Mouse (Mus musculus) intestine, embryonic 15.5 days (tissue): ENCODE measurements around the gene Lmntd2. TPM values are rescaled to one million over a fixed set of nuclear protein-coding genes. Genes with fewer than 3 reads are reported as not detected.
"Not testable (repeated sequence)": the region's sequence is repeated elsewhere in the genome, so short reads cannot be mapped to it uniquely, and the experiment has no call there.

Experiments
- ATAC-seq: fragments of 200-750 bp; cut with Nextera tagmentation; 2 replicates; pipeline ENCODE4 v1.8.0; 2017; ENCODE audit warnings: moderate TSS enrichment, moderate library complexity
- H3K27ac ChIP-seq: fragments of 300-500 bp; sonication (generic); 2 replicates; pipeline ENCODE4 v1.5.1; 2015; ENCODE audit warnings: mild to moderate bottlenecking, inconsistent platforms
- H3K27me3 ChIP-seq: fragments of 300-500 bp; sonication (generic); replicated peaks from 2 replicates; pipeline ENCODE4 v1.6.1; 2015; ENCODE audit warnings: inconsistent platforms
- H3K36me3 ChIP-seq: fragments of 300-500 bp; sonication (generic); 2 replicates; pipeline ENCODE4 v1.6.1; 2015; ENCODE audit warnings: inconsistent platforms
- H3K4me1 ChIP-seq: fragments of 300-500 bp; sonication (generic); replicated peaks from 2 replicates; pipeline ENCODE4 v1.6.1; 2015; ENCODE audit warnings: inconsistent platforms
- H3K4me2 ChIP-seq: fragments of 300-500 bp; sonication (generic); replicated peaks from 2 replicates; pipeline ENCODE4 v1.6.1; 2015; ENCODE audit warnings: mild to moderate bottlenecking, inconsistent platforms
- H3K4me3 ChIP-seq: fragments of 300-500 bp; sonication (generic); replicated peaks from 2 replicates; pipeline ENCODE4 v1.5.1; 2015; ENCODE audit warnings: inconsistent platforms
- H3K9ac ChIP-seq: fragments of 300-500 bp; sonication (generic); 2 replicates; pipeline ENCODE4 v1.6.1; 2015; ENCODE audit warnings: inconsistent platforms
- H3K9me3 ChIP-seq: fragments of 300-500 bp; sonication (generic); 2 replicates; pipeline ENCODE4 v1.6.1; 2016; ENCODE audit warnings: inconsistent platforms
- WGBS: fragments of 180-500 bp; shearing (Covaris S2); methylation state at CpG from one replicate; pipeline ENCODE4 v1.1.7; 2015; 5-methylcytosine and 5-hydroxymethylcytosine counted together
- polyA plus RNA-seq: library from polyadenylated mRNA; unstranded; fragments of >200 nt; fragmentation: Nextera tagmentation; extraction: Ambion mirVana; gene quantifications from 2 replicates; pipeline ENCODE4 v1.2.1, GENCODE M21; 2015

Lmntd2 gene
- 3.5 and 3.6 TPM in 2 replicates for polyA plus RNA-seq

DNA sequence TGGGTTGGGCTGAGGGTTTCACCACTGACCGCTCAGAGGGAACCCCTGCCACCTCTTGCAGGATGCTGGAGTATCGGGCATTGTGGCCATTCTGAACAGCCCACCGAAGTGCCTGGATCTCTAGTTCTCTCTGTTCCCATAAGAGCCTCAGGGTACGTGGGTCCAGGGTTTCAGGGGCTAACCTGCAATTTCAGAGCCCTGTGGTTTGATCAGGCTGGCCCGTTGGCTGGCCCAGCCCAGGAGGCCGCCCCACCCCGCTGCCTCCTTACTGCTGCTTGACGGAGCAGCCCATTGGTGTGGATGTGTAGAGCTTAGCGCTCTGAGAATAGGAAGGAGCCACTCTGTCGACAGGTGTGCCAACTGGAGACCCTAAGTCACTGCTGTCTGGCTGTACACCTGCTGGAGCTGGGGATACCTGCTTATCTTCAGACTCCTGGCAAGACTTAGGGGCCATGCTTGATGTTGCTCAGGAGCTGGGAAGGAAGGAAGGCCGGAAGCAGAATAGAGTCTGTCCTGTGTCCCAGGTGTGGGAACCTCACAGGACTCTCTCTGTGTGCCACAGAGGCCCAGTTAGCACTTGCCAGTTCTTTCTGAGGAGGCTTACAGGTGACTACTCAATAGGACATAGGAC lies at the start of gene Lmntd2:
Lmntd2 (minus strand) TSS at position 476 of the 631 bp plus-strand sequence.
- peak within 1 kb of the TSS; percentile 66 for H3K9ac ChIP-seq
- 85% methylated on average over 11 of the region's 11 CpGs for WGBS
- peaks cover 4% of the 10 kb centered on the region; the same call in 1 of the 2 replicates for H3K36me3 ChIP-seq

GRCm38 (mm10) chr7:141263640-141264039 lies 49.8 kb upstream of the Lmntd2 start:
- H3K4me3 ChIP-seq = no peak overlapping the region
- H3K4me2 ChIP-seq = no peak overlapping the region
- 86% methylated on average over 13 of the region's 13 CpGs for WGBS
- no peaks in the 10 kb centered on the region for H3K27me3 ChIP-seq
- H3K9me3 ChIP-seq = no peaks in the 10 kb centered on the region
- peaks cover 53% of the 10 kb centered on the region for H3K36me3 ChIP-seq
- no peak overlapping the region for H3K9ac ChIP-seq
- ATAC-seq = no peak
- no peak overlapping the region for H3K27ac ChIP-seq
- peaks cover 12% of the 10 kb centered on the region for H3K4me1 ChIP-seq

More for the DNA sequence above, at the start of gene Lmntd2:
- peak within 1 kb of the TSS; percentile 97 for H3K27ac ChIP-seq
- H3K4me2 ChIP-seq = peak within 1 kb of the TSS; percentile 92
- peaks cover 51% of the 10 kb centered on the region for H3K4me1 ChIP-seq
- H3K4me3 ChIP-seq = peak within 1 kb of the TSS; percentile 71
- no peaks in the 10 kb centered on the region for H3K9me3 ChIP-seq
- H3K27me3 ChIP-seq = no peaks in the 10 kb centered on the region
- ATAC-seq = no peak

- Histone ChIP-seq H3K9ac (no peak overlapping the region), H3K27ac (no peak overlapping the region), H3K4me2 (no peak overlapping the region), H3K36me3 (peaks cover 72% of the 10 kb centered on the region), H3K27me3 (no peaks in the 10 kb centered on the region), H3K4me1 (peaks cover 12% of the 10 kb centered on the region), H3K4me3 (no peak overlapping the region), H3K9me3 (no peaks in the 10 kb centered on the region)
- WGBS = 84% methylated on average over 3 of the region's 3 CpGs
- no peak for ATAC-seq
These were observed 47.6 kb upstream of the Lmntd2 start for GRCm38 (mm10) chr7:141261480-141261879.

- H3K36me3 ChIP-seq = peaks cover 53% of the 10 kb centered on the region
- H3K9me3 ChIP-seq = no peaks in the 10 kb centered on the region
- no peak overlapping the region for H3K4me2 ChIP-seq
- no peaks in the 10 kb centered on the region for H3K4me1 ChIP-seq
- WGBS = 89% methylated on average over 10 of the region's 10 CpGs
- no peak overlapping the region for H3K4me3 ChIP-seq
- H3K27me3 ChIP-seq = no peaks in the 10 kb centered on the region
- ATAC-seq = no peak
- H3K9ac ChIP-seq = no peak overlapping the region
- no peak overlapping the region for H3K27ac ChIP-seq
These were observed 42.3 kb upstream of the Lmntd2 start for GRCm38 (mm10) chr7:141256159-141256558.

DNA sequence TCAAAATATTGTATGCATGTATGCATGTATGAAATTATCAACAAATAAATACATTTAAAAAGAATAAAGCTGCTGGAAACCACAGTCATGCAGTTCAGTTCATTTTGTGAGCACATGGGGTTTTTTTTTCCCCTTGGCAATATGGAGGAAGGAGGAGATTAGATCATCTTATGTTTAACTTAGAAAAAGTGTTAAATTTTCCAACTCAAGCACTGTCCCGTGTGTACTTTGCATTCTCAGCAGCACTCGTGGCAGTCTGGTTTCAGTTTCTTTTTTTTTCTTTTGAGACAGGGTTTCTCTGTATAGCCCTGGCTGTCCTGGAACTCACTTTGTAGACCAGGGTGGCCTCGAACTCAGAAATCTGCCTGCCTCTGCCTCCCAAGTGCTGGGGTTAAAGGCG lies 36.6 kb upstream of the Lmntd2 start:
- not testable (repeated sequence) for H3K9ac ChIP-seq, H3K4me1 ChIP-seq, H3K4me2 ChIP-seq, ATAC-seq, H3K9me3 ChIP-seq, H3K4me3 ChIP-seq, H3K27ac ChIP-seq, H3K27me3 ChIP-seq
- peaks cover 37% of the 10 kb centered on the region for H3K36me3 ChIP-seq
- WGBS = 88% methylated on average over 4 of the region's 4 CpGs

- no peaks in the 10 kb centered on the region for H3K9me3 ChIP-seq
- H3K27me3 ChIP-seq = no peaks in the 10 kb centered on the region
- no peak overlapping the region for H3K4me2 ChIP-seq
- peaks cover 13% of the 10 kb centered on the region for H3K4me1 ChIP-seq
- WGBS = 88% methylated on average over 9 of the region's 10 CpGs
- no peak overlapping the region for H3K9ac ChIP-seq
- H3K36me3 ChIP-seq = peaks cover 30% of the 10 kb centered on the region
- H3K27ac ChIP-seq = no peak overlapping the region
- H3K4me3 ChIP-seq = no peak overlapping the region
- ATAC-seq = no peak
These were observed 17.7 kb upstream of the Lmntd2 start for GRCm38 (mm10) chr7:141231551-141231950.

DNA sequence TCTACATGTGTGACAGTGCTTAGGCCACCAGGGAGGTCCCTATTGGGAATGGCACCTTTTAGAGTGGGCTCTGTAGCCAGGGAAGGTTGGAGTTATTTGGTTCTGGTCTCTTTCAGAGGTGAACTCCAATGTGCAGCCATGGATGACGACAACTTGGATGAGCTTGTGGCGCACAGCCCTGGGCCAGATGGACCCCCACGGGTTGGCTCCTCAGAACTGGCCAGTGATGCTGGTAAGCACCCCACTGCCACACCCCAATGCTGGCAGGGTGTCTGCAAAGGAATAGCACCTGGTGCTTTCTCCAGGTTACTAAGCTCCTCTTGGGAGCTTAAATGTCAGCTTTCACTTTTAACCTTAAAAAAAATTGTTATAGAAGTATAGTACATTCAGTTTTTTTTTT lies 17.2 kb upstream of the Lmntd2 start:
- Histone ChIP-seq H3K36me3 (peaks cover 28% of the 10 kb centered on the region), H3K27me3 (no peaks in the 10 kb centered on the region), H3K9ac (no peak overlapping the region), H3K9me3 (no peaks in the 10 kb centered on the region), H3K27ac (no peak overlapping the region), H3K4me1 (peaks cover 13% of the 10 kb centered on the region), H3K4me2 (no peak overlapping the region), H3K4me3 (no peak overlapping the region)
- WGBS = 96% methylated on average over 3 of the region's 3 CpGs
- ATAC-seq = no peak

GRCm38 (mm10) chr7:141230570-141230969 lies 16.7 kb upstream of the Lmntd2 start:
- no peak for ATAC-seq
- Histone ChIP-seq H3K36me3 (peaks cover 25% of the 10 kb centered on the region), H3K27ac (no peak overlapping the region), H3K4me2 (peak overlapping the region; percentile 3; the same call in 1 of the 2 replicates), H3K4me3 (no peak overlapping the region), H3K27me3 (no peaks in the 10 kb centered on the region), H3K4me1 (peaks cover 13% of the 10 kb centered on the region), H3K9me3 (no peaks in the 10 kb centered on the region), H3K9ac (no peak overlapping the region)
- 91% methylated on average over 4 of the region's 4 CpGs for WGBS

DNA sequence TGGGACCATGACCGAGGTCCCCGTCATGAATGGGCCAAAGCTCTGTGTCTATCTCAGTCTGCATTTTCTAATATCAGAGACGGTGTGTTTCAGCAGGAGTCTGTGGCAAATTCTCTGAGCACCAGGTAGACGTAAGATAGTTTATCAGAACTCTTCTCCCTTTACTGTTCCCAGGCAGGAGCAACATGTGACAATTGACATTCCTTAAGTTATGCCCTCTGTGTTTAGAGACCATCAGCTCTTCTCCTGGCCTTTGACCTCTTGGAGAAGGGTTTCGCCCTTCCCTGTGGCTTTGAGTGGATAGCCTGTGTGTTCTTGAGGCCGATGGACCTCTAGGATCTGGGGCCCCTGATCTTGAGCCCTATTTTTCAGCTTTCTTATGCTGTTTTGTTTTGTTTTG lies 15.8 kb upstream of the Lmntd2 start:
- ATAC-seq = no peak
- H3K9me3 ChIP-seq = no peaks in the 10 kb centered on the region
- H3K4me3 ChIP-seq = peak overlapping the region; percentile 93
- H3K27ac ChIP-seq = no peak overlapping the region
- WGBS = 44% methylated on average over 6 of the region's 6 CpGs
- H3K9ac ChIP-seq = peak overlapping the region; percentile 80
- H3K4me1 ChIP-seq = peaks cover 13% of the 10 kb centered on the region
- peaks cover 22% of the 10 kb centered on the region for H3K36me3 ChIP-seq
- H3K4me2 ChIP-seq = peak overlapping the region; percentile 71
- H3K27me3 ChIP-seq = no peaks in the 10 kb centered on the region

GRCm38 (mm10) chr7:141228279-141229067 lies 14.6 kb upstream of the Lmntd2 start, which contains the start of gene Phrf1:
Gene Phrf1 (plus strand): TSS chr7:141228784.
- peak within 1 kb of the TSS; percentile 93 for H3K27ac ChIP-seq
- H3K4me2 ChIP-seq = peak within 1 kb of the TSS; percentile 71
- H3K4me1 ChIP-seq = peaks cover 13% of the 10 kb centered on the region
- H3K27me3 ChIP-seq = no peaks in the 10 kb centered on the region
- H3K9ac ChIP-seq = peak within 1 kb of the TSS; percentile 80
- peak; percentile 96 for ATAC-seq
- H3K36me3 ChIP-seq = peaks cover 14% of the 10 kb centered on the region
- under 1% methylated on average over 76 of the region's 76 CpGs for WGBS
- H3K9me3 ChIP-seq = no peaks in the 10 kb centered on the region
- peak within 1 kb of the TSS; percentile 93 for H3K4me3 ChIP-seq

GRCm38 (mm10) chr7:141227796-141228195 lies 13.9 kb upstream of the Lmntd2 start:
- H3K9ac ChIP-seq = 0 out of 2 replicates have a peak overlapping the region, but pooled peaks have one; percentile 80
- H3K9me3 ChIP-seq = no peaks in the 10 kb centered on the region
- peaks cover 17% of the 10 kb centered on the region for H3K4me1 ChIP-seq
- ATAC-seq = 0 out of 2 replicates have a peak, but pooled peaks have one; percentile 10
- 0 out of 2 replicates have a peak overlapping the region, but pooled peaks have one; percentile 93 for H3K27ac ChIP-seq
- H3K36me3 ChIP-seq = peaks cover 13% of the 10 kb centered on the region
- 74% methylated on average over 4 of the region's 4 CpGs for WGBS
- H3K27me3 ChIP-seq = no peaks in the 10 kb centered on the region
- H3K4me2 ChIP-seq = no peak overlapping the region
- peak overlapping the region; percentile 93; the same call in 1 of the 2 replicates for H3K4me3 ChIP-seq

DNA sequence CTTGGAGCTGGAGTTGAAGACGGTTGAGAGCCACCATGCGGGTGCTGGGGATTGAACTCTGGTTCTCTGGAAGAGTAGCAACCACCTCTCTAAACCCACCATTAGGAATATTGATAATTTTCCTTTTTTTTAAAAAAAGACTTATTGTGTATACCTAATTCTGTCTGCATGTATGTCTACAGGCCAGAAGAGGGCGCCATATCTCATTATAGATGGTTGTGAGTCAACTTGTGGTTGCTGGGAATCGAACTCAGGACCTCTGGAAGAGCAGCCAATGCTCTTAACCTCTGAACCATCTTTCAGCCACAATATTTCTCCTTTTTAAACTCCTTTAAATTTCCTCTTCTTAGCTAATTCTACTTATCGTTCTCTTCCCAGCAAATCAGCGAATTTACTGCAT lies 12.7 kb upstream of the Lmntd2 start:
- Histone ChIP-seq H3K4me3 (no peak overlapping the region), H3K36me3 (peaks cover under 1% of the 10 kb centered on the region; the same call in 1 of the 2 replicates), H3K9ac (no peak overlapping the region), H3K27ac (no peak overlapping the region), H3K9me3 (no peaks in the 10 kb centered on the region), H3K4me1 (peaks cover 26% of the 10 kb centered on the region), H3K4me2 (no peak overlapping the region), H3K27me3 (no peaks in the 10 kb centered on the region)
- 88% methylated on average over 6 of the region's 6 CpGs for WGBS
- ATAC-seq = no peak
